Mouse (Mus musculus) stomach, embryonic 15.5 days (tissue): ENCODE data around the gene P2ry10b. TPM values are rescaled to one million over a fixed set of nuclear protein-coding genes. Genes with fewer than 3 reads are reported as not detected.

Experiments used
- ATAC-seq: fragments of 200-750 bp; cut with Nextera tagmentation; 2 replicates; pipeline ENCODE4 v1.8.0; 2017; ENCODE audit warnings: low read depth, moderate number of reproducible peaks, moderate TSS enrichment; ENCODE audit not compliant: insufficient read depth, low FRiP score
- H3K27ac ChIP-seq: fragments of 300-500 bp; sonication (generic); 2 replicates; pipeline ENCODE4 v1.5.1; 2015; ENCODE audit warnings: mild to moderate bottlenecking, inconsistent platforms
- H3K27me3 ChIP-seq: fragments of 300-500 bp; sonication (generic); replicated peaks from 2 replicates; pipeline ENCODE4 v1.6.1; 2015; ENCODE audit warnings: inconsistent platforms
- H3K36me3 ChIP-seq: fragments of 300-500 bp; sonication (generic); 2 replicates; pipeline ENCODE4 v1.6.1; 2015; ENCODE audit warnings: inconsistent platforms
- H3K4me1 ChIP-seq: fragments of 300-500 bp; sonication (generic); 2 replicates; pipeline ENCODE4 v1.6.1; 2015; ENCODE audit warnings: inconsistent platforms
- H3K4me2 ChIP-seq: fragments of 300-500 bp; sonication (generic); 2 replicates; pipeline ENCODE4 v1.6.1; 2015; ENCODE audit warnings: mild to moderate bottlenecking, inconsistent platforms
- H3K4me3 ChIP-seq: fragments of 300-500 bp; sonication (generic); replicated peaks from 2 replicates; pipeline ENCODE4 v1.5.1; 2015; ENCODE audit warnings: inconsistent platforms
- H3K9ac ChIP-seq: fragments of 300-500 bp; sonication (generic); 2 replicates; pipeline ENCODE4 v1.6.1; 2015; ENCODE audit warnings: inconsistent platforms
- H3K9me3 ChIP-seq: fragments of 300-500 bp; sonication (generic); 2 replicates; pipeline ENCODE4 v1.6.1; 2016; ENCODE audit warnings: inconsistent platforms
- WGBS: fragments of 180-500 bp; shearing (Covaris S2); methylation state at CpG from one replicate; pipeline ENCODE4 v1.1.7; 2015; 5-methylcytosine and 5-hydroxymethylcytosine counted together
- polyA plus RNA-seq: library from polyadenylated mRNA; unstranded; fragments of >200 nt; fragmentation: Nextera tagmentation; extraction: Ambion mirVana; gene quantifications from 2 replicates; pipeline ENCODE4 v1.2.1, GENCODE M21; 2015

The P2ry10b gene
- polyA plus RNA-seq, 1 experiment from 2014 or later, result 0.76 TPM

GRCm38 (mm10) chrX:107178742-107179141 lies 30.0 kb downstream of the P2ry10b start:
- no peak for ATAC-seq
- 55% methylated on average over 1 of the region's 1 CpGs for WGBS
- H3K4me1 ChIP-seq, result no peaks in the 10 kb centered on the region
- no peaks in the 10 kb centered on the region for H3K36me3 ChIP-seq
- no peaks in the 10 kb centered on the region for H3K27me3 ChIP-seq
- no peak overlapping the region for H3K4me2 ChIP-seq
- no peak overlapping the region for H3K9ac ChIP-seq
- H3K9me3 ChIP-seq, result no peaks in the 10 kb centered on the region
- no peak overlapping the region for H3K4me3 ChIP-seq
- no peak overlapping the region for H3K27ac ChIP-seq

GRCm38 (mm10) chrX:107217577-107218090 lies 68.9 kb downstream of the P2ry10b start:
- H3K36me3 ChIP-seq, result no peaks in the 10 kb centered on the region
- no peaks in the 10 kb centered on the region for H3K9me3 ChIP-seq
- H3K9ac ChIP-seq, result no peak overlapping the region
- H3K27ac ChIP-seq, result no peak overlapping the region
- no peak for ATAC-seq
- H3K4me1 ChIP-seq, result no peaks in the 10 kb centered on the region
- no peak overlapping the region for H3K4me3 ChIP-seq
- H3K4me2 ChIP-seq, result no peak overlapping the region
- no peaks in the 10 kb centered on the region for H3K27me3 ChIP-seq
- 81% methylated on average over 2 of the region's 2 CpGs for WGBS

Other genes starting within 250 kb of the P2ry10b start
- 16.2 and 17.4 TPM in 2 replicates for gene Lpar4, start 228.3 kb upstream of the P2ry10b start, polyA plus RNA-seq
- 0.12 and 0.14 TPM in 2 replicates for gene P2ry10, start 60.4 kb upstream of the P2ry10b start, polyA plus RNA-seq
- gene Gpr174, start 107.0 kb downstream of the P2ry10b start, polyA plus RNA-seq, result 0.10 and 0.42 TPM in 2 replicates